Mouse (Mus musculus) frontal cortex, postnatal 36 days (tissue): ENCODE measurements around the gene Iqcf1.

ENCODE experiments used
- DNase-seq, 2 experiments: peaks; one replicate each; pipeline ENCODE4 v3.0.0; 2022; ENCODE audit warnings: low spot score in 2 of 2

The Iqcf1 gene

GRCm38 (mm10) chr9:106464751-106465541 is 34.8 kb upstream of the Iqcf1 start:
- peak; percentile 71 to 80 for DNase-seq

DNA sequence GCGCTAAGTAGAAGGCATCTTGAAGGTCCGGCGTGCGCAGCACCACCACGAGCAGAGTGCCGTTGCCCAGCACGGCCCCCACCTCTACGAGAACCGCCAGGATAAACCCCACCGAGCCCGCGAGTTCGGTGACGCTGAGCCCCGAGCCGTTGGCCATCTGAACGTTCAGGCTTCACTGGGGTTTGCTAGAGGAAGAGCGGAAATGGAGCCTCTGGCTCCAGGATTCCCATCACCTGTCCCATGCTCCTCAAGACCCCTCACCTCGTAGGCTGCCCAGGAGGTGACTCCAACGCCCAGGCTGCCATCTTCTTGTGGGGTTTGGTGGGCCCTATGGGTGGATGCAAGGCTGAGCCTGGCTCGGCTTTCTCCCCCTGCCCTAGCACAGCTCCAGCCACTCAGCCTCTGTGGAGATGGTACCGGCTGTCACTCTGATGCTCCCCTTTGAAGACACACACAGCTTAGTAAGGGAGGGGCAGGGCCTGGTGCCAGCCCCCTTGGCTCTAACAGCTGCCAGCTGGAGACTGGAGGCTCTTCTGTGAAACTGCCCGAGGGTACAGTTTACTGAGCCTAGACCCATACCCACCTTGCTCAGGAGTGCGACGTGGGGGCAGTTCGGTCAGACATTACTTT is 34.1 kb upstream of the Iqcf1 start, which contains the start of gene Gpr62:
TSS of gene Gpr62 (minus strand) at position 368 of the 630 bp plus-strand sequence.
- peak; percentile 57 to 58 for DNase-seq

GRCm38 (mm10) chr9:106466721-106467120 is 33.0 kb upstream of the Iqcf1 start:
- DNase-seq = no peak

GRCm38 (mm10) chr9:106467746-106468145 is 32.0 kb upstream of the Iqcf1 start:
- no peak for DNase-seq

GRCm38 (mm10) chr9:106469317-106469716 is 30.4 kb upstream of the Iqcf1 start:
- DNase-seq = no peak

GRCm38 (mm10) chr9:106469776-106470175 is 30.0 kb upstream of the Iqcf1 start:
- DNase-seq = no peak

GRCm38 (mm10) chr9:106470991-106471750 is 28.6 kb upstream of the Iqcf1 start:
- DNase-seq = no peak

DNA sequence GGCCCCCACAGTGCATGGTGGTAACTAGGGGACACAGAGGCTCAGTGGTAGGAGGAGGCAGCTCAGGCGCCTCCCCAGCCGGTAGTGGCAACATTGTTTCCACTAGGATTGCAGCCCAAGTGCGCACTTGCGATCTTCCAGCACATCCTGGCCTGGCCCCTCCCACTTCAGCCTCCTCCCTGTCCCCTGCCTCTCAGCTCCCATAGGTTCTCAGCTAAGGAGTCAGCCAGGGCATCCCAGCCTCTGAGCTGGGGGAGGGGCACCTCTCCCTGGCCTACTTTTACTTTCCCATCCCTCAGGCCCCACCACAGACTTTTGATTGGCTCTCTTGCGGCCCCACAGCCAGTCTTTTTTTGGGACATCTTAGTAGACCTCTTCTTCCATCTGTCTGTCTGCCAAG is 27.9 kb upstream of the Iqcf1 start:
- no peak for DNase-seq

DNA sequence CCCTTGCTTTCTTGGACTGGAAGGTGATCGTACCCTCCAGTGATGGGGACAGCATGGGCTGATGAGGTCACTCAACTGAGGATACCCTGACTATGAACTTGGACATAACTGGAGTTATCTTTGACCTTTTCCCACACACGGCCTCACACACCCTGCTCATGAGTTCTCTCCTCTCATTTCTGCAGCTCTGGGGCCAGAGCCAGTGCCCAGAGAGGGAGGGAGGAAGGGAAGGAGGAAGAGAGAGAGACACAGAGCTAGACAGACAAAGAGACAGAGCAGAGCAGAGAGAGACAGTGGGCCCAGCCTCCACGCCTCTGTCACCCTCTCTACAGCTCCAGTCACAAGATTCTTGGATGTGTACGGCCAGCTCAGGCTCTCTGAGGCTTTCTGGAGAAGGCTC is 27.4 kb upstream of the Iqcf1 start:
- no peak for DNase-seq

DNA sequence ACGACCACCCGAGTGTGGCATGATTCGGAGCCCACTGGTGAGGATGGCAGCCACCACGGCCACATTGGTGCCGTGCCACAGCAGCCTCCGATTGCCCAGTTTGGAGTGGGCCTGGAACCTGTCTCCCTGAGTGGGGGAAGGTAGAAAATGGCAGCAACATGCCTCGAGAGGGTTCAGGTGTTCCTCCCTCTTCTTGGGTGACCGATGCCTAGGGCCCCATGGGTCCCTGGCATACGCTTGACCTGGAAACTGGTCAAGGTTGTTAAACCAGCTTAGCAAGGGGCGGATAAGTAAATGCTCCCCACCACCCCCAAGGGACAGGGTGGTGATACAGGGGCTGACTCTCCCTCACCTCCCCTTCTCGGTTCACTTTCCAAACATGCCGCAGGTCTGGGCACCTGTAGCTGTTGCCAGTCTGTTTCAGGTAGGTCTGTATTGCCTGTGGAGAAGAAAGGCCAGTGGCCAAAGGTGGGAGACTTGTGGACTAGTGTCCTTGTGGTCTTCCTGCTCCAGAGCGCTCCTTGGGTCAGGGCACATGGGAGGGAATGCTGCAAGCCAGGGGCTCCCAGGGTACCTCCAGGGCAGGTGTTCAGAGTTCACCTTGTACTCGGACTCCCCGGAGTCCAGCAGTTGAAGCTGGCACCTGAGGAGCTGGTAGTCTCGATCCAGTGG is 26.6 kb upstream of the Iqcf1 start:
- peak in 1 of 2 experiments; percentile 0 for DNase-seq

GRCm38 (mm10) chr9:106473753-106474105 is 26.0 kb upstream of the Iqcf1 start:
- DNase-seq = peak in 1 of 2 experiments; percentile 1

DNA sequence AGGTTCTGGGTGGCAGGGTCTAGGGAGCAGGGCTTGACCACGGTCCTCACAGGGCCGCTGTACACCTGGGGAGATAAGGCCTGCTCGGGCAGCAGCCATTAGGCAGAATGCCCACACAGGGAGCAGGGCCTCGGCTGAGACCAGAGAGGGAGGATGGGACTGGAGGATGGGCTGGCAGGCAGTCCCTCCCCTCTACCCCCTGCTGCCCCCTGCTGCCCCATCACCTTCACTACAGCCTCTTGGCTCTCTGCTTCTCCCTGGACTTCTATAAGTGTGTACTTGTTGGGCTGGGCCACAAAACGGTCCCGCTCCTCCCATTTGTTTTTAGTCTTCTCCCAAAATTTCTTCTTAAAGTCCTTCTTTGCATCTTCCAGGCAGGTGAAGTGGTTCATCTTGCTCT is 25.3 kb upstream of the Iqcf1 start:
- peak in 1 of 2 experiments; percentile 58 for DNase-seq

DNA sequence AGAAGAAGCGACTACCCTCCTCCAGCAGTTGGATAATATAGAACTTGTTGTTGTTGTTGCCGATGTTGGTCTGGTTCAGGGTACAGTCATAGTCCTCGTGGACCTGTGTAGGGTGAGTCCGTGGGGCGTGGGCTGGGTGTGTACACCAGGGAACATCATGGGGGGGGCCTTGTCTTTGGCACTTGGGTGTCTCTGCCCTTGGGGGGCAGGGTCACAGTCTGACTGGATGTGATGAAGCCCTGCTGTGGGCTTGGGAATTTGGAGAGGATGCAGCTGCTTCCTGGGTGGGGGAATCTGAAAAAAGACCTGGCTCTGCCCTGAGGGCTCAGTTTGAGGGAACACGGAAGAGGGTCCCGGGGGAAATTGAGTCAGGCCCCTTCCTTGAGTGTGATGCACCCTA is 24.7 kb upstream of the Iqcf1 start:
- DNase-seq = peak in 1 of 2 experiments; percentile 1

- peak in 1 of 2 experiments; percentile 3 for DNase-seq
Measured at GRCm38 (mm10) chr9:106475663-106476001, 24.1 kb upstream of the Iqcf1 start, which contains the start of gene Rrp9. Gene Rrp9 (plus strand): TSS chr9:106475963.

- peak in 1 of 2 experiments; percentile 25 for DNase-seq
Measured at GRCm38 (mm10) chr9:106476002-106476923, 23.5 kb upstream of the Iqcf1 start.

GRCm38 (mm10) chr9:106476924-106477484 is 22.8 kb upstream of the Iqcf1 start, which contains the start of gene Parp3:
Gene Parp3 (minus strand): TSS chr9:106476949.
- peak; percentile 100 for DNase-seq

- DNase-seq = peak in 1 of 2 experiments; percentile 0
Measured at GRCm38 (mm10) chr9:106477649-106478048, 22.1 kb upstream of the Iqcf1 start.

- no peak for DNase-seq
Measured at GRCm38 (mm10) chr9:106478101-106478500, 21.7 kb upstream of the Iqcf1 start.

DNA sequence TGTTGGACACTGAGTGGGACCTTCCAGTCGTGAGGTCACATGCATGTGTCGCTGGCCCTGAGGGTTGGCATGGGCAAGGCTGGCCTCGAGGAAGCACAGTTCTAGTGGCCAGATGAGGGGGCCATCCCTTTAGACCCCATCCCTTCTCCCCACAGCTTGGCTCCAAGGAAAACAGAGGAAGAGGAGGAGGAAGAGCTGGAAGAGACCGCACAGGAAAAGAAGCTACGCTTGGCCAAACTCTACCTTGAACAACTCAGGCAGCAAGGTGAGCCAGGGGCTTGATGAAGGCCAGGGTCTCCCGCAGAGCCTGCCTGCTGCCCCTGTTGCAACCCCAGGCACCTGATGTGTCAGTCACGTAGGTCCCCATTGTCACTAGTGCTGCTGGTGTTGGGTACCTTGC is 19.2 kb upstream of the Iqcf1 start:
- no peak for DNase-seq

GRCm38 (mm10) chr9:106481075-106481474 is 18.7 kb upstream of the Iqcf1 start:
- no peak for DNase-seq
